Mouse (Mus musculus) heart, embryonic 12.5 days (tissue): ENCODE results near the gene Pla2g10. TPM values are rescaled to one million over a fixed set of nuclear protein-coding genes. Genes with fewer than 3 reads are reported as not detected.
"Not testable (repeated sequence)": the region's sequence is repeated elsewhere in the genome, so short reads cannot be mapped to it uniquely, and the experiment has no call there.

ENCODE experiments used
- ATAC-seq: fragments of 200-750 bp; cut with Nextera tagmentation; 2 replicates; pipeline ENCODE4 v1.8.0; 2017; ENCODE audit warnings: moderate TSS enrichment, moderate library complexity; ENCODE audit not compliant: insufficient number of reproducible peaks, low FRiP score
- H3K27ac ChIP-seq: fragments of 300-500 bp; sonication (generic); 2 replicates; pipeline ENCODE4 v1.5.1; 2016; ENCODE audit warnings: mild to moderate bottlenecking, moderate library complexity; ENCODE audit not compliant: poor library complexity, severe bottlenecking
- H3K27me3 ChIP-seq: fragments of 300-500 bp; sonication (generic); replicated peaks from 2 replicates; pipeline ENCODE4 v1.6.1; 2016; ENCODE audit warnings: mild to moderate bottlenecking, moderate library complexity
- H3K36me3 ChIP-seq: fragments of 300-500 bp; sonication (generic); 2 replicates; pipeline ENCODE4 v1.6.1; 2016; ENCODE audit warnings: mild to moderate bottlenecking, moderate library complexity
- H3K4me1 ChIP-seq: fragments of 300-500 bp; sonication (generic); replicated peaks from 2 replicates; pipeline ENCODE4 v1.6.1; 2016; ENCODE audit warnings: mild to moderate bottlenecking
- H3K4me2 ChIP-seq: fragments of 300-500 bp; sonication (generic); 2 replicates; pipeline ENCODE4 v1.6.1; 2016; ENCODE audit warnings: mild to moderate bottlenecking, moderate library complexity
- H3K4me3 ChIP-seq: fragments of 300-500 bp; sonication (generic); 2 replicates; pipeline ENCODE4 v1.5.1; 2016; ENCODE audit warnings: mild to moderate bottlenecking
- H3K9ac ChIP-seq: fragments of 300-500 bp; sonication (generic); 2 replicates; pipeline ENCODE4 v1.6.1; 2016; ENCODE audit warnings: mild to moderate bottlenecking, moderate library complexity
- H3K9me3 ChIP-seq: fragments of 300-500 bp; sonication (generic); replicated peaks from 2 replicates; pipeline ENCODE4 v1.6.1; 2016; ENCODE audit warnings: mild to moderate bottlenecking, moderate library complexity
- WGBS: fragments of 180-500 bp; shearing (Covaris S2); methylation state at CpG from one replicate; pipeline ENCODE4 v1.1.7; 2016; 5-methylcytosine and 5-hydroxymethylcytosine counted together
- polyA plus RNA-seq: library from polyadenylated mRNA; unstranded; fragments of >200 nt; fragmentation: Nextera tagmentation; extraction: Ambion mirVana; gene quantifications from 2 replicates; pipeline ENCODE4 v1.2.1, GENCODE M21; 2016

Gene Pla2g10
- polyA plus RNA-seq, 1 experiment from 2014 or later, result 0.18 TPM

DNA sequence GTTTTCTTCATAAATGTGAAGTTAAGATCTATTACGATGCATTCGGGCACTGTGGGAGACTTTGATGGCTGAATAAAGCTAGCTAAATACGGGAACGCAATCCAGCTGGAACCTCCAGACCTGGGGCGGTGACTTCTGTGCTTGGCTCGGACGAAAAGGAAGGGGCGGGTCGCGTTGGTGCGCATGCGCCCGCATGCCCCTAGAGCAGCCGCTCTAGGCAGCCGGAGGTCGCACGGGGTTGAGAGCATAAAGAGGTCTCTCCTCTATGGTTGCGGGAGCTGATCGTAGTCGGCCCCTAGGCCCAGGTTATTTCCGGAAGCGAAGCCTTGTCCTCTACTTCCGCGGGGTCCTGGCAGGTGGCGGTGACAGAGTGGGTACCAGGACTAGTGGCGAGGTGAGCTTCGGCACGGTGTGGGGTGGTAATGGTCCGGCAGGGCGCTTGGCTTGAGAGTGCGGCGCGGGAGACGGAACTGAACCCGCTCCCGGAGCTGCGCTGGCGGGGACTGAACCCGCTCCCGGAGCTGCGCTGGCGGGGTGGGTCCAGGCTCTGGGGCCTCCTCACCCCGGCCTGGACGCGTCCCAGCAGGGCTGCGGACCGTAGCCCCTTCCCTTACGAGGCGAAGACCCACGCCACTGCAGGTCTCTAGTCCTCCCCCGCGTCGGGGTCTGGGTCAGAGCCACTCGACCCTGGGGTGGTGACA, 58.9 kb downstream of the Pla2g10 start, which contains the start of the genes Bfar and 3110001I22Rik:
Bfar (plus strand) TSS at position 174 of the 701 bp plus-strand sequence.
3110001I22Rik (plus strand) TSS at position 245 of the 701 bp plus-strand sequence.
- ATAC-seq, result peak; percentile 91
- H3K4me1 ChIP-seq, result peaks cover 21% of the 10 kb centered on the region
- H3K9me3 ChIP-seq, result no peaks in the 10 kb centered on the region
- peak within 1 kb of the TSS; percentile 84 for H3K27ac ChIP-seq
- WGBS, result under 1% methylated on average over 54 of the region's 54 CpGs
- H3K9ac ChIP-seq, result peak within 1 kb of the TSS; percentile 96
- peaks cover 7% of the 10 kb centered on the region for H3K36me3 ChIP-seq
- H3K27me3 ChIP-seq, result no peaks in the 10 kb centered on the region
- H3K4me2 ChIP-seq, result peak within 1 kb of the TSS; percentile 79
- H3K4me3 ChIP-seq, result peak within 1 kb of the TSS; percentile 97

DNA sequence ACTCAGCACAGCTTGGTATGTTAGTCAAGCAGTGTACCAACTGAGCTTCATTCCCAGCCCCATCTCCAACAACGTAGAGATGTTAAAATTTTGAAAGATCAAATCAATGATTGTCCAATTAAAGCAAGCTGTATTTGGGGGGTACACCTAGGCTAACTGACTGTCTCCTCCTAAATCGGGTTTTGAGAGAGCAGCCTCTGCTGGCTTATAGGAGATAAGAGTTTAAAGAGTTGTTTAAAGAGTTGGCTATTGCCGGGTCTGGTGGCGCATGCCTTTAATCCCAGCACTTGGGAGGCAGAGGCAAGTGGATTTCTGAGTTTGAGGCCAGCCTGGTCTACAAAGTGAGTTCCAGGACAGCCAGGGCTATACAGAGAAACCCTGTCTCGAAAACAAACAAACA, 59.9 kb downstream of the Pla2g10 start:
- H3K27me3 ChIP-seq, ATAC-seq, H3K27ac ChIP-seq, H3K9me3 ChIP-seq, H3K9ac ChIP-seq, H3K36me3 ChIP-seq: not testable (repeated sequence)
- H3K4me1 ChIP-seq, result peaks cover 21% of the 10 kb centered on the region
- H3K4me2 ChIP-seq, result peak overlapping the region; percentile 79; the same call in 1 of the 2 replicates
- H3K4me3 ChIP-seq, result peak overlapping the region; percentile 97; the same call in 1 of the 2 replicates
- whole genome bisulfite sequencing, result 60% methylated on average over 5 of the region's 5 CpGs

GRCm38 (mm10) chr16:13669282-13669681, 61.5 kb downstream of the Pla2g10 start:
- no peak overlapping the region for H3K9ac ChIP-seq
- H3K9me3 ChIP-seq, result no peaks in the 10 kb centered on the region
- WGBS, result 94% methylated on average over 1 of the region's 1 CpGs
- H3K4me2 ChIP-seq, result no peak overlapping the region
- no peak overlapping the region for H3K4me3 ChIP-seq
- H3K36me3 ChIP-seq, result peaks cover 12% of the 10 kb centered on the region
- peaks cover 21% of the 10 kb centered on the region for H3K4me1 ChIP-seq
- H3K27me3 ChIP-seq, result no peaks in the 10 kb centered on the region
- H3K27ac ChIP-seq, result no peak overlapping the region
- no peak for ATAC-seq

- peaks cover 13% of the 10 kb centered on the region for H3K36me3 ChIP-seq
- peak overlapping the region; percentile 78 for H3K4me2 ChIP-seq
- WGBS, result 71% methylated on average over 10 of the region's 10 CpGs
- peak overlapping the region; percentile 72; the same call in 1 of the 2 replicates for H3K27ac ChIP-seq
- H3K4me1 ChIP-seq, result peaks cover 21% of the 10 kb centered on the region
- no peak for ATAC-seq
- no peak overlapping the region for H3K9ac ChIP-seq
- H3K9me3 ChIP-seq, result no peaks in the 10 kb centered on the region
- H3K4me3 ChIP-seq, result peak overlapping the region; percentile 89
- H3K27me3 ChIP-seq, result no peaks in the 10 kb centered on the region
These were observed 62.2 kb downstream of the Pla2g10 start for GRCm38 (mm10) chr16:13668402-13669108.

GRCm38 (mm10) chr16:13667878-13668343, 62.9 kb downstream of the Pla2g10 start, which contains the start of gene Parn:
TSS of gene Parn (minus strand) at chr16:13668170.
- H3K4me2 ChIP-seq, result peak within 1 kb of the TSS; percentile 78
- WGBS, result under 1% methylated on average over 35 of the region's 35 CpGs
- peak; percentile 90 for ATAC-seq
- peaks cover 16% of the 10 kb centered on the region for H3K4me1 ChIP-seq
- H3K27me3 ChIP-seq, result no peaks in the 10 kb centered on the region
- no peaks in the 10 kb centered on the region for H3K9me3 ChIP-seq
- peak within 1 kb of the TSS; percentile 72 for H3K27ac ChIP-seq
- H3K4me3 ChIP-seq, result peak within 1 kb of the TSS; percentile 89
- H3K36me3 ChIP-seq, result peaks cover 19% of the 10 kb centered on the region
- peak within 1 kb of the TSS; percentile 89 for H3K9ac ChIP-seq

Other genes with a start within 250 kb of the Pla2g10 start
- 29.1 and 29.3 TPM in 2 replicates for gene Parn, start 62.8 kb downstream of the Pla2g10 start, polyA plus RNA-seq
- gene Bfar, start 59.1 kb downstream of the Pla2g10 start, polyA plus RNA-seq, result 30.5 and 33.0 TPM in 2 replicates
- gene 3110001I22Rik, start 59.1 kb downstream of the Pla2g10 start, polyA plus RNA-seq, result 3.3 and 4.4 TPM in 2 replicates
- 61.0 and 63.6 TPM in 2 replicates for gene Rrn3, start 49.7 kb upstream of the Pla2g10 start, polyA plus RNA-seq
- 144 and 145 TPM in 2 replicates for gene Ntan1, start 87.9 kb upstream of the Pla2g10 start, polyA plus RNA-seq
- 75.6 and 76.6 TPM in 2 replicates for gene Pdxdc1, start 172.1 kb upstream of the Pla2g10 start, polyA plus RNA-seq
- 2.5 and 3.0 TPM in 2 replicates for gene Mpv17l, start 172.2 kb upstream of the Pla2g10 start, polyA plus RNA-seq